Comparison of ENCODE assay signal across 10 mouse cellular contexts in the genomic region with DNA sequence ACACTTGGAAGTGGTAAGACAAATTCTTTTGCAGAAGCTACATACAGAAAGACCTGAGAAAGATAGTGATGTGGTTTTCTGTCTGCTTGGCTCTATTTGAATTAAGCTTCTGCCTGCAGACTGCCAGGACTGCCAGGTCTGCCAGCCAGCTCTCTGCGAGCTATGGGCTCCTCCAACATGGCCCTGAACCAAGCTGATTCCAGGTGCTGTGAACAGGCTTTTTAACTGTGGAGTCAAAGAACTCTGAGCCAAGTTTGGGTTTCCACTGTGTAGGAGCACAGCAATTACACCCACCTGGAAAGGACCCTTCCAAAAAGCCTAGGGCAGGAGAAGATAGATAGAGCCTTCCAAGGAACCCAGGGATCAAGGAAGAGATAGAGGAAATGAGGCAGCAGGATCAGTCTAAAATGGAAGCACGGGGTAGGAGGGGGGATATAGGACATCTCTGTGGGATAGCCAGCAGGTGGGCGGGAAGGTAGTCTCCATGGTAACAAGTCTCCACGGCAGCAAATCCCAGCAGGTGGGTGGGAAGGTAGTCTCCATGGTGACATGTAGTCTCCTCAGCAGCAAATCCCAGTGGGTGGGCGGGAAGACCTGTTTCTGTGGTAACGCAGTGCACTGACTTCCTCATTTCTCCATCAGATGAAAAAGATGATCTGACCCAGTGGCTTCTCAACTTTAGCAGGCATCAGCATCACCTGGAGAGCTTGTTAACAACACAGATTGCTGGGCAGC. TPM values are rescaled to one million over a fixed set of nuclear protein-coding genes. Genes with fewer than 3 reads are reported as not detected.
DNase-seq lines count a peak whose midpoint lies in the region; ATAC-seq lines count a peak whose summit lies in the region.
"Had no signal": no experiment of that assay in that cellular context is flagged by ENCODE, and none has a peak within 500 bp of the region (broad histone marks: within the 10 kb centered on the region; RNA-seq: fewer than 3 reads in every experiment).

No protein-coding gene starts in this region.

- 22% methylated on average over 6 of the region's 6 CpGs for WGBS in forebrain, embryonic 14.5 days
- 39% methylated on average over 6 of the region's 6 CpGs for WGBS in neural tube, embryonic 14.5 days

- no peaks in the 10 kb centered on the region for H3K27me3 ChIP-seq in forebrain, embryonic 14.5 days (replicated peaks; ENCODE audit: control insufficient read depth, insufficient read depth, low read length)
- H3K27me3 ChIP-seq in neural tube, embryonic 14.5 days (ENCODE audit: control insufficient read depth, insufficient read depth, low read length): no peaks in the 10 kb centered on the region

- H3K9ac ChIP-seq in forebrain, embryonic 14.5 days (ENCODE audit: low read length): no peak overlapping the region
- no peak overlapping the region for H3K9ac ChIP-seq in neural tube, embryonic 14.5 days (replicated peaks; ENCODE audit: low read depth, low read length)

- H3K4me2 ChIP-seq in forebrain, embryonic 14.5 days (ENCODE audit: low read length): no peak overlapping the region
- no peak overlapping the region for H3K4me2 ChIP-seq in neural tube, embryonic 14.5 days (ENCODE audit: low read depth, low read length)

- no peaks in the 10 kb centered on the region for H3K4me1 ChIP-seq in forebrain, embryonic 14.5 days (ENCODE audit: control insufficient read depth, insufficient read depth, low read length)
- H3K4me1 ChIP-seq in neural tube, embryonic 14.5 days (ENCODE audit: control insufficient read depth, insufficient read depth, low read length): no peaks in the 10 kb centered on the region

- no peak overlapping the region for H3K4me3 ChIP-seq in forebrain, embryonic 14.5 days (ENCODE audit: low read depth, low read length)
- H3K4me3 ChIP-seq in neural tube, embryonic 14.5 days (ENCODE audit: low read depth, low read length): no peak overlapping the region

- H3K9me3 ChIP-seq in forebrain, embryonic 14.5 days (replicated peaks; ENCODE audit: control insufficient read depth, low read length): no peaks in the 10 kb centered on the region
- no peaks in the 10 kb centered on the region for H3K9me3 ChIP-seq in neural tube, embryonic 14.5 days (ENCODE audit: control insufficient read depth, low read length)

- H3K36me3 ChIP-seq in forebrain, embryonic 14.5 days (ENCODE audit: control insufficient read depth, insufficient read depth, low read length): peaks cover 42% of the 10 kb centered on the region
- H3K36me3 ChIP-seq in neural tube, embryonic 14.5 days (ENCODE audit: control insufficient read depth, insufficient read depth, low read length): 0 out of 2 replicates have a peak, but pooled peaks cover 6% of the 10 kb centered on the region

- no peak overlapping the region for H3K27ac ChIP-seq in forebrain, embryonic 14.5 days (ENCODE audit: low read depth, low read length)
- H3K27ac ChIP-seq in neural tube, embryonic 14.5 days (ENCODE audit: low read depth, low read length): no peak overlapping the region

- DNase-seq in cerebellum, adult 9-11 months: peak; percentile 42
- peak; percentile 73 for DNase-seq in forebrain, embryonic 14.5 days (ENCODE audit: low spot score)
- peak; percentile 92 for DNase-seq in layer of hippocampus, adult 9-11 months
- DNase-seq in adrenal gland, postnatal 10 days: no peak
- DNase-seq in urinary bladder, postnatal 36 days (ENCODE audit: low spot score in 2 of 2): no peak
- no peak for DNase-seq in gastrocnemius, adult 8-10 months (ENCODE audit: low spot score in 2 of 2)
- DNase-seq: lung, adult 2 months had no signal

- peak; percentile 86 for ATAC-seq in forebrain, embryonic 14.5 days
- peak; percentile 49 for ATAC-seq in neural tube, embryonic 14.5 days (ENCODE audit: low read depth)
- ATAC-seq in megakaryocyte-erythroid progenitor cell, adult 5-6 weeks (replicated peaks; ENCODE audit: low FRiP score, low TSS enrichment, poor library complexity, severe bottlenecking): no peak

RNA-seq across cellular contexts. Expression of gene Nlgn3, which starts 14.8 kb away (rescaled TPM):
- 55.3 and 75.0 TPM in 2 replicates for polyA plus RNA-seq in forebrain, embryonic 14.5 days (2014; fragmentation: Nextera tagmentation; extraction: Ambion mirVana)
- polyA plus RNA-seq in neural tube, embryonic 14.5 days (2014; fragmentation: Nextera tagmentation; extraction: Ambion mirVana): 91.8 and 121 TPM in 2 replicates
- 10 to 100 TPM; 10.6 to 10.7 TPM for total RNA-seq in adrenal gland, postnatal 10 days (2021)
- under 1 TPM in 2 of 4 experiments, not detected in 2; 0.03 to 0.18 TPM for total RNA-seq in gastrocnemius, adult 8-10 months (2022)
- total RNA-seq in megakaryocyte-erythroid progenitor cell, adult 5-6 weeks (2014; fragmentation: Nextera tagmentation): 0.07 TPM in 1 of 2 replicates, not detected in the other
- total RNA-seq in megakaryocyte-erythroid progenitor cell, adult 5-6 weeks (2017): not detected in 2 replicates

RNA-seq across cellular contexts. Expression of gene Med12, which starts 40.0 kb away (rescaled TPM):
- 24.7 and 25.0 TPM in 2 replicates for polyA plus RNA-seq in forebrain, embryonic 14.5 days (2014; fragmentation: Nextera tagmentation; extraction: Ambion mirVana)
- polyA plus RNA-seq in neural tube, embryonic 14.5 days (2014; fragmentation: Nextera tagmentation; extraction: Ambion mirVana): 32.0 and 34.2 TPM in 2 replicates
- 10 to 100 TPM; 34.0 to 44.9 TPM for total RNA-seq in adrenal gland, postnatal 10 days (2021)
- total RNA-seq in gastrocnemius, adult 8-10 months (2022): 10 to 100 TPM; 12.0 to 19.1 (median 14.3) TPM
- 71.6 and 80.7 TPM in 2 replicates for total RNA-seq in megakaryocyte-erythroid progenitor cell, adult 5-6 weeks (2014; fragmentation: Nextera tagmentation)
- 33.1 and 34.7 TPM in 2 replicates for total RNA-seq in megakaryocyte-erythroid progenitor cell, adult 5-6 weeks (2017)

RNA-seq across cellular contexts. Expression of gene Gm20489, which starts 45.0 kb away (rescaled TPM):
- not detected in 2 replicates for polyA plus RNA-seq in forebrain, embryonic 14.5 days (2014; fragmentation: Nextera tagmentation; extraction: Ambion mirVana)
- not detected in 2 replicates for polyA plus RNA-seq in neural tube, embryonic 14.5 days (2014; fragmentation: Nextera tagmentation; extraction: Ambion mirVana)
- not detected for total RNA-seq in adrenal gland, postnatal 10 days (2021)
- not detected for total RNA-seq in gastrocnemius, adult 8-10 months (2022)
- total RNA-seq in megakaryocyte-erythroid progenitor cell, adult 5-6 weeks (2014; fragmentation: Nextera tagmentation): not detected in 2 replicates
- not detected in 2 replicates for total RNA-seq in megakaryocyte-erythroid progenitor cell, adult 5-6 weeks (2017)
- polyA plus RNA-seq: heart, embryonic 16.5 days; lung, adult 2 months had no signal

RNA-seq across cellular contexts. Expression of gene Il2rg, which starts 45.7 kb away (rescaled TPM):
- polyA plus RNA-seq in forebrain, embryonic 14.5 days (2014; fragmentation: Nextera tagmentation; extraction: Ambion mirVana): 6.2 and 6.5 TPM in 2 replicates
- 2.7 and 5.1 TPM in 2 replicates for polyA plus RNA-seq in neural tube, embryonic 14.5 days (2014; fragmentation: Nextera tagmentation; extraction: Ambion mirVana)
- total RNA-seq in adrenal gland, postnatal 10 days (2021): 10 to 100 TPM; 17.6 to 23.3 TPM
- total RNA-seq in gastrocnemius, adult 8-10 months (2022): 1 to 10 TPM in 2 of 4 experiments, under 1 TPM in 2; 0.87 to 1.4 (median 1.0) TPM
- 24.2 and 39.3 TPM in 2 replicates for total RNA-seq in megakaryocyte-erythroid progenitor cell, adult 5-6 weeks (2014; fragmentation: Nextera tagmentation)
- 18.4 and 41.4 TPM in 2 replicates for total RNA-seq in megakaryocyte-erythroid progenitor cell, adult 5-6 weeks (2017)

RNA-seq across cellular contexts. Expression of gene Gm614, which starts 50.0 kb away (rescaled TPM):
- not detected in 2 replicates for polyA plus RNA-seq in forebrain, embryonic 14.5 days (2014; fragmentation: Nextera tagmentation; extraction: Ambion mirVana)
- polyA plus RNA-seq in neural tube, embryonic 14.5 days (2014; fragmentation: Nextera tagmentation; extraction: Ambion mirVana): not detected in 2 replicates
- total RNA-seq in adrenal gland, postnatal 10 days (2021): 1 to 10 TPM in 1 of 2 experiments, not detected in 1; 1.2 TPM
- total RNA-seq in gastrocnemius, adult 8-10 months (2022): not detected
- total RNA-seq in megakaryocyte-erythroid progenitor cell, adult 5-6 weeks (2014; fragmentation: Nextera tagmentation): 1.3 TPM in 1 of 2 replicates, not detected in the other
- 2.4 TPM in 1 of 2 replicates, not detected in the other for total RNA-seq in megakaryocyte-erythroid progenitor cell, adult 5-6 weeks (2017)

Comparison
In these comparisons a context has a peak if more than half of its experiments do, and no peak if none do; other contexts are left out.
1. DNase-seq: peak in cerebellum, adult 9-11 months (single experiment), forebrain, embryonic 14.5 days (single experiment) and layer of hippocampus, adult 9-11 months (single experiment); none in adrenal gland, postnatal 10 days (single experiment), urinary bladder, postnatal 36 days (0 of 2) and gastrocnemius, adult 8-10 months (0 of 2).
2. RNA of gene Nlgn3, which starts 14.8 kb away (total RNA-seq): 10.6 to 10.7 TPM in adrenal gland, postnatal 10 days; 0.07 TPM in megakaryocyte-erythroid progenitor cell, adult 5-6 weeks and 0.03 to 0.18 TPM in gastrocnemius, adult 8-10 months; every median in the first group is over 4 times any median in the second.